Mouse (Mus musculus) kidney, postnatal 10 days (tissue): ENCODE results near the gene Klhl6.

Source experiments
- DNase-seq: peaks from one replicate; pipeline ENCODE4 v3.0.0; 2021; ENCODE audit warnings: mixed read lengths

Klhl6 gene

DNA sequence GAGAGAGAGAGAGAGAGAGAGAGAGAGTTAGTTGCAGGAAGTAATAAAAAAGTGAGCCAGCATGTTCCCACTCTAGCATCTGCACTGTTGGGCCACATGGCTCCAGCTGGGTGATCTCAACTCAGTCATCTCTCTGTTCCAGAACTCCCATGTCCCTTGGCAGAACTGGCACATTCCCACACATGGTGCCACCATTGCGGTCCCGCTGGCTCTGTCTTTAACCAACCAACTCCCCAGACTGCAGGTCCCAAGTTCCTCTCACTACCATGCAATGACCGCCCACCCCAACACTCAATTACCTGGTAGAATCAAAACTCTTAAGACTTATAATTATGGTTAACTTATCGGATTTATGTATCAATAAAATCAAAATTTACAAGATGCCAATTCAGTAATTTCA, 14.2 kb downstream of the Klhl6 start:
- DNase-seq, result no peak

DNA sequence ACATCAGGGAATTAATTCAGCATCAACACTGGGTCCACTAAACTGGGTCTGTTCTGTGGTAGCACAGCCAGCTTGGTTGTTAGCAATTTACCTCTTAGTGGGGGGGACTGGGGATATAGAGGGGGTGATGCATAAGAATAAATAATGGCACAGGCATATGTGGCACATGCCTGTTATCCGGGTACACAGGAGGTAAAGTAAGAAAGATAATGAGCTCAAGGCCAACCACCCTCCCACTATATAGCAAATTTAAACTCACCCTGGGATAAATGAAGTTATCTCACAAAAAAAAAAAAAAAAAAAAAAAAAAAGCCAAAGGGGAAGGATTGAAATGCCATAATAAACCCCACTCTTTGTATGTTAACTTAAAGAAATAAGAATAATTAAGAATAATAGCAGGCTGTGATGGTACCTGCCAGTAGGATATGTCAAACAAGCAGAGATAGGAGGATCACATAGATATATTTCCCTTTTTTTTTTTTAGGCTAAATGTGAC, 14.9 kb downstream of the Klhl6 start:
- DNase-seq, result no peak

- no peak for DNase-seq
Measured at GRCm38 (mm10) chr16:19966976-19967375, 15.9 kb downstream of the Klhl6 start.

DNA sequence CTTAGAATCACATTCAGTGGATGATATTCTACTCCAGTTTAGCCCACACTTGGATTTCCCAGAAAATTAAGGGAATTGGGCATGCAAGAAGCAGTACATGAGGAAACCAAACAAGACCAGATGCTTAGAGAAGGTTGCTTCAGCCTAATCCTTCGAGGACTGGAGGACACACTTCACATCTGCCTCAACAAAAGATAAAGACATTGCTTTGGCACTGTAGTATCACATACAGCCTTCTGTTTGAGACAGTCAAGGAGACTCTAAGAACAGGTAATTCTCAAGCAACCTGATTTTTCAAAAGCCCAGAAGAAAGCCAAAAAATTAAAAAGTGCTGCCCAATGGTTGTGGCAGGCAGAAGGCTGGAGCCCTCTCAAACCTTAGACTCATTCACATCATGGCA, 16.4 kb downstream of the Klhl6 start:
- no peak for DNase-seq

DNA sequence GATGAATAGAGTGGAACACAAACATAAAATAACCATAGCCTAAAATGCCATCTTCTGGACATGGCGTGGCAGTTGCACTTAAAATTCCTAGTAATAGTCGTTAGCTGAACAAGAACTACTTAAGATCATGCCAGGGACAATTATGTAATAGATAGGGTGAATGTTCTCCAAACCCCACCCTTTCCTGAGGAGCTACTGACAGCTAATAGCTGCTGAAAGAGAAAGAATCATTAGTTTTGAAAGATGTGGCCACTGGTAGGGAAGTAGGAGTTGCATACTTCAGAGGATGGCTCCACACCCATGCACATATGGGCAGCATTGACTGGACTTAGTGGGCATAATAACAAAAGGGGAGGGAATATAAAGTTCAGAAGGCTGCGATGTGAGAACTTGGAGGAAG, 19.9 kb downstream of the Klhl6 start:
- DNase-seq, result no peak

- DNase-seq, result no peak
Measured at GRCm38 (mm10) chr16:19961070-19961469, 21.8 kb downstream of the Klhl6 start.

- no peak for DNase-seq
Measured at GRCm38 (mm10) chr16:19960407-19961058, 22.3 kb downstream of the Klhl6 start.

- DNase-seq, result no peak
Measured at GRCm38 (mm10) chr16:19957051-19957450, 25.8 kb downstream of the Klhl6 start.

- no peak for DNase-seq
Measured at GRCm38 (mm10) chr16:19947336-19947735, 35.5 kb downstream of the Klhl6 start.

DNA sequence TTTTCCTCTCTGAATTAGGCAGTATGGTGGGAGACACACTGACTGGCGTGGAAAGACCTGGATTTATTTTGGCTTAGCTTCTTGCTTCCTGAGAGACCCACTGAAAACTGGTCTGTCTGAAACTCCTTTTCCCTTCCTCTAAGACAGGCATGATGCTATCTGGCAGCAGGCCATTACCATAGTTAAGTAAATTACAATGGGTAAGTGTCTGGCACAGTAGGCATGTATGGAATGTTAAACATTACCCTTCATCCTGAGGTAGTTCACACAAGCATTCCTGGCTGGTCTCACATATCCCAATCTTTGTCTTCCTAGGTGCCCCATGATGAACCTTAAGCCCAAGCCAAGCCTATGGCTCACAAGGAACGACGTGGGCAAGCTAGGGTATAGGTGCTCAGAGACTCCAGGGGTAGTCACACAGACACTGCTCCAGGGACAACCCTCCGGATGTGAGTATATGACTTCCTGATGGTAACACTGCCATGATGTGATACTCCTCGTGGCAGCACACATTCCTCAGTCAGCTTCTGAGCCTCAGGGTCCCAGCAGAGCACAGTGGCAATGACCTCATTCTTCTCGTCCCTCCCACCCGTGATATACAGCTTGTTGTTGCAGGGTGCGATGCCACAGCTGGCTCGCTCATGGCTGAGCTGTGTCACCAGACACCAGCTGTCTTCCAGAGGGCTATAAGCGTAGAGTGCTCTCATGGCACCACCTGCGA, 36.1 kb downstream of the Klhl6 start:
- DNase-seq, result peak; percentile 15

DNA sequence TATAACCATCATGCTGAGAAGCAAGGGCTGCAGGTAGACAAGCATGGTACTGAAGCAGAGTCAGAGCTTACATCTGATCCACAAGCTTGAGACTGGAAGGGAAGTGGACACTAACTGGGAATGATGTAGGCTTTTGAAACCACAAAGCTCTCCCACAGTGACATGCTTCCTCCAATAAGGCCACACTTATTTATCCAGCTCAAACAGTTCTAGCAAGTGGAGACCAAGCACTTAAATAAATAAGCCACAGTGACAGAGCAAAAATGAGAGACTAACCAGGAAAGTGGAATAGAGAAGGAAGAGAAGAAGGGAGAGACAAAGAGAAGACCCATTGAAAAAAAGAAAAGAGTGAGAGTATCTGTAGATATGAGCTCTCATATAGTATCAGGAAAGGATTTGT, 62.0 kb downstream of the Klhl6 start:
- DNase-seq, result no peak

GRCm38 (mm10) chr16:19918286-19918685, 64.6 kb downstream of the Klhl6 start:
- DNase-seq, result no peak

DNA sequence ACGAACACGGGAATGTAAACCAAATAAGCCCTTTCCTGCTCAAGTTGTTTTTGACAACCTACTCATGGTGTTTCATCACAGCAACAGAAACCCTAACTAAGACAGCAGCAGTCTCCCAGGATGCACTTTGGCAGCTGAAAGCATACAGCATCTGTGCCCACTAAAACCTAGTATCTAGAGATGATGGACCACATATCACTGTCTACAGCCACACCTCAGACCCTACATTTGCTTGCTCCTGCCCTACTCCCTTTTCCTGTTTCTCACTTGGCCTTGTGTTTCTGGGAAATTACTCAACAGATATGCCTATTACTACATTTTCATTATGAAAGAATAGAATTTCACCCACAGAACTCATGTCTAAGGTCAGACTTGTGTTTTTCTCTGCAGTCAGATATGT, 70.3 kb downstream of the Klhl6 start:
- DNase-seq, result no peak

DNA sequence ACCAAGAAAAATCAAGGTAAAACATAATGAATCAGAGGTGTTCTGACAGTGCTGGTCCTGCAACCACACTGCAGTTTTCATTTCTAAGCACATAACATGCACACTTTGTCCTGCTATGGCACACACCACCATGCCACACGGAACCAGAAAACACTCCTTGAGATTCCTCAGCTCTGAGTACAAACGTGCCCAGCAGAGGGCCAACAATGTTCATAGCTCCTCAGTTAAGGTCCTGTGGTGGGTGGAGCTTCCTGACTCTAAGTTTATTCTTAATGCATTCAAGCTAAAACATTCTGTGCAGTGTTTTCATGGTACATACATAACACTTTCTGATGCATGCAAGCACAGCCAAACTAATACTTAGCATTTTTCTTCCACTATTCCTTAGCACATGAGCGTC, 74.5 kb downstream of the Klhl6 start:
- no peak for DNase-seq

DNA sequence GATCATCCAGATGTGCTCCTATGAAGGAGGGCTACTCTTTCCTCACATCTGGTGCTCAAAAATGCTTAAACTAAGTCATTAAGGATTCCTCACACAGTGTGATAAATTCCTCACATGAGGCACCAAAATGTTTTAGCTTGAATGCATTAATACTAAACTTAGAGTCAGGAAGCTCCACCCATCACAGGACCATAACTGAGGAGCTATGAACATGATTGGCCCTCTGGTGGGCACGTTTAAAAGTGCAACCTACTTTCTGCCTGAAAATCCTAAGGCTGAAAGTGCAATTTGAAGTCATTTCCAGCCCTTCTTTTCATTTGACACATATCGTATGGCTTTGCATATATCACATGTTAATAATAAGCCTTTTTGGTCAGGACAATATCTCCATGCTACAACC, 75.7 kb downstream of the Klhl6 start:
- DNase-seq, result peak; percentile 68

- DNase-seq, result no peak
Measured at GRCm38 (mm10) chr16:19904734-19905479, 77.9 kb downstream of the Klhl6 start.

GRCm38 (mm10) chr16:19903792-19904191, 79.0 kb downstream of the Klhl6 start:
- no peak for DNase-seq
